Mouse (Mus musculus) kidney, postnatal 36 days (tissue): ENCODE measurements around the gene Hsf4.
"Not testable (repeated sequence)": the region's sequence is repeated elsewhere in the genome, so short reads cannot be mapped to it uniquely, and the experiment has no call there.

Experiments used
- DNase-seq, 2 experiments: peaks; one replicate each; pipeline ENCODE4 v3.0.0; 2021 to 2022; ENCODE audit warnings: mixed read lengths in 2 of 2

Gene Hsf4

DNA sequence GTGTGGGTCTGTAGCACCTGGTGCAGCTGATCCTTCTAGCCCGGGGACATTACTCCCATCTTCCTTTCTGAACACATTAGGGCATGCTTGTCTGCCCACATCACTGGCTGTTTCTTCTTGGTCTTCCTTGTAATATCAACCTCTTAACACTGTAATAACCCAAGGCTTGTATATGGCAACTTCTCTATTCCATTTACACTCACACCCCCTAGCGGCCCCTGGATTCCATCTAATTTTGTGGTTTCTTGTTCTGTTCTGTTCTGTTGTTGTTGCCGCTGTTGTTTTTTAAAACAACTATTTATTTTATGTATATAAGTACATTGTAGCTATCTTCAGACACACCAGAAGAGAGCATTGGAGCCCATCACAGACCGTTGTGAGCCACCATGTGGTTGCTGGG, 17.3 kb downstream of the Hsf4 start:
- no peak for DNase-seq

- no peak for DNase-seq
Measured at GRCm38 (mm10) chr8:105288231-105288630, 18.6 kb downstream of the Hsf4 start.

DNA sequence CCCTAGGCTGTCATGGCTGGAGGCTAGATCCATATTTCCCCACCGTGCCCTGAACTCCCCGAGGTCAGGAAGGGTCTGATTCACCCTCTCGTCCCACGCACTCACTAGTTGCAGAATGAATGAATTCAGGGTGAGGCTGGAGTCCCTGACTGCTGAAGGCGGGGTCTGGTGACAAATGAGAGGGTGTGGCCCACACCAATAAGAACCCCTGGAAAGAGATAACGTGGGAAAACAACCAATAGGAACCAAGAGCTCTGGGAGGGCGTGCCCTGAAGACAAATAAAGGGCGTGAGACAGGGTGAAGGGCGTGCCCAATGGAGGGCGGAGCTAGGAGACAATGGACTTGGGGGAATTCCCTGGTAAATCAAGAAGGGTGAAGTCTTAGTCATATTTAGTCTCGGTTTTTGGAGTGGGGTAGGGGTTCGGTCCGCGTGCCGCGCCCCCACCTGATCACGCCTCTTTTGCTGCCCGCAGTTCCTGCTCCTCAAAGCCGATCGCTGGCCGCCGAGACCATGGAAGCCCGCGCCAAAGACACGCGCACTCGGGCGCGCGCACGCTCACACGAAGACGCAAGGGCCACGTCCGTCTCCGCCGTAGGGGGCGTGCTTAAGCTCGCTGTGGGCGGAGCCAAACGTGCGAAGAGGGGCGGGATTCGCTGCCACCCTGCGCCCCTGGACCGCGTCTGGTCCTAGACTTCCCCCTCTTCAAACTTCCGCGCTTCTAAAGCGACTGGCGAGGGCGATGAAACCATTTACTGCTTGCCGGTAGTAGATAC, 19.5 kb downstream of the Hsf4 start:
- peak; percentile 85 to 94 for DNase-seq

DNA sequence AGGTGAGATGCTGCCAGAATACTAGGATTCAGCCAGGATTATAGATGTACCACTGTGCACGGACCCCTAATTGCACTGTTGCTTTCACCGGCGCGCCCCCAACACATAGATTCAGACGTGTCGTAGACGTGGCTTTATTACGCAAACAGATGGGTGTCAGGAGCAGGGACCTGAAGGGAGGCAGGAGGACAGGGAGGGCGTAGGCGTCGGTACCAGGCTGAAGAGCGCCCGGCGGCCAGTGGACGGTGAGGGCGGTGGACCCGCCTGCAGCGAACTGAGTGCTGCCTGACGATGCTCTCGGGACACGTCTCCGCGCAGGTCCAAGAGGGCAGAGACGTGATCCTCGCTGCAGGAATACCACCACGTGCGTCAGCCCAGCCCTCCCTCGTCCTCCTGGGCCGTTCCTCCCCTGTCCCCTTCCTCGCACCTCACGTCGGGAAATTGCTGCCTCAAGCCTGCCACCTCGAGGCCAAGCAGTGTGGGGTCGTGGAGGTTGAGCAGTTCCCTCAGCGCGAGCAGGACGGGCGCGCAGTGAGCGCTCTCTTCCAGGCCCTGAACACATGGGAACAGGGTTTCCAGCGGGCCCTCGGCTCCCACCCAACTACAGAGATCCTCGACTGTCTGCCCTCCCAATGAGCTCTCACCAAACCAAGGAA, 20.3 kb downstream of the Hsf4 start, which contains the start of gene 4931428F04Rik:
TSS of gene 4931428F04Rik (minus strand) at position 60 of the 656 bp plus-strand sequence.
- peak; percentile 32 to 50 for DNase-seq

- DNase-seq: peak; percentile 90 to 98
Measured at GRCm38 (mm10) chr8:105290554-105291314, 21.1 kb downstream of the Hsf4 start.

DNA sequence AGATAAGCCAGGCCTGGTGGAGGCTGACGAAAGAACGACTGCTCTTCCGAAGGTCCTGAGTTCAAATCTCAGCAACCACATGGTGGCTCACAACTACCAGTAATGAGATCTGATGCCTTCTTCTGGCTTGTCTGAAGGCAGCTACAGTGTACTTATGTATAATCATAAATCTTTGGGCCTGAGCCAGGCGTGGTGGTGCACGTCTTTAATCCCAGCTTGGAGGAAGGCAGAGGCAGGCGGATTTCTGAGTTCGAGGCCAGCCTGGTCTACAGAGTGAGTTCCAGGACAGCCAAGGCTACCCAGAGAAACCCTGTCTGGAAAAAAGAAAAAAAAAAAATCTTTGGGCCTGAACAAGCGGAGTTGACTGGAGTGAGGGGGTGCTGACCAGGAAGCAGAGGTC, 21.8 kb downstream of the Hsf4 start:
- not testable (repeated sequence) for DNase-seq

- peak in 1 of 2 experiments; percentile 37 for DNase-seq
Measured at GRCm38 (mm10) chr8:105291802-105292201, 22.2 kb downstream of the Hsf4 start.

- no peak for DNase-seq
Measured at GRCm38 (mm10) chr8:105292471-105292870, 22.9 kb downstream of the Hsf4 start.

GRCm38 (mm10) chr8:105293405-105293804, 23.8 kb downstream of the Hsf4 start:
- DNase-seq: no peak

- DNase-seq: no peak
Measured at GRCm38 (mm10) chr8:105294776-105295175, 25.2 kb downstream of the Hsf4 start.

- DNase-seq: no peak
Measured at GRCm38 (mm10) chr8:105295256-105295655, 25.7 kb downstream of the Hsf4 start.

- DNase-seq: peak; percentile 42 to 60
Measured at GRCm38 (mm10) chr8:105295895-105296573, 26.4 kb downstream of the Hsf4 start, which contains the start of gene Exoc3l. Exoc3l (minus strand) TSS chr8:105296101.

GRCm38 (mm10) chr8:105297511-105298192, 28.1 kb downstream of the Hsf4 start, which contains the start of gene E2f4:
E2f4 (plus strand) TSS chr8:105297663.
- peak; percentile 96 to 97 for DNase-seq

DNA sequence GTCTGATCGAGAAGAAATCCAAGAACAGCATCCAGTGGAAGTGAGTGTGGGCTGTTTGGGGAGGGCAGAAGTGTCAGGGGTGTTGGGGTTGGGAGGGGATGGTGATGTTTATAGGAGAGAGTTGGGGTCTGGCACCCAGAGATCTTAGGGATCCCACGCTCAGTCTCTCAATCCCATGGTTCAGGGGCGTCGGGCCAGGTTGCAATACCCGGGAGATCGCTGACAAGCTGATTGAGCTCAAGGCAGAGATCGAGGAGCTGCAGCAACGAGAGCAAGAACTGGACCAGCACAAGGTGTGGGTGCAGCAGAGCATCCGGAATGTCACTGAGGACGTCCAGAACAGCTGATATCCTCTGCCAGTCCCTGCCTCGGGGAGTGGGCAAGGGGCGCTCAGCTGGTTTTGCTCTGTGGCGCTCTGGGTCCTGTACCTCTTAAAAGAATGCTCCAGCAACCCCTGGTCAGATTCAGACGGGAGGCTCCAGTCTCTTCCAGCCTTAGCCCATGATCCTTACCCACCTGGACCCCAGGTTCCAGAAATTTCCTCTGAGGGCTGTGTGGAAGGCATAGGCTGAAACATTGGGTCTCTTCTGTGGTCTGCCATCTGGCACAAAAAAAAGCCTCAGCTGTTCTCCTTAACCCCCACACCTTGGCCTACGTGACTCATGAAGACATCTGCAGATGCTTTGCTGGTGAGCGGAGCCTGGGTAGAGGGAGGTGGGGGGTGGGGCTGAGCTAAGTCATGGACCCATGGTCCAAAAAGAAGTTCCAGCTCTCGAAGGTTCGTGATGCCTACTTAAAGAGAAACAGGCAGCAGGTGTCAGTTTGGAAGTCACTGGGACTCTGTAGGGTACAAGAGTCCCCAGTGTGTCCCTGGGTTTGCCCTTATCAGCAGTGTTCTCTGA, 29.0 kb downstream of the Hsf4 start:
- DNase-seq: no peak

DNA sequence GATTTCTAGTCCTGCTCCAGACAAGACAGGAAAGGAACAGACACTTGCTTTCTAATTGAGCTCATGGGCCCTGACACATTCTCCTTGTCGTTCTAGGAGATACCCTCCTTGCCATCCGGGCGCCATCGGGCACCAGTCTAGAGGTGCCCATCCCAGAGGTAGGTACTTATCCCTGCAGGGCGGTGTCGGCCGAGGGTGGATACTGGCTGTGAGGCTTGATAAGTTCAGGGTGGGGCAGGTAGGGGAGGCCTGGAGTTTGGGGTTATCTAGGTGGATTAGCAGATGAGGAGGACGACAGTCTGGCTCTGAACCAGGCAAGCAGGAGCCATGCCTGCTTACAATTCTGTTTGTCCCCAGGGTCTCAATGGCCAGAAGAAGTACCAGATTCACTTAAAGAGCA, 30.4 kb downstream of the Hsf4 start:
- no peak for DNase-seq

- no peak for DNase-seq
Measured at GRCm38 (mm10) chr8:105303396-105303795, 33.8 kb downstream of the Hsf4 start.

GRCm38 (mm10) chr8:105303874-105304273, 34.3 kb downstream of the Hsf4 start:
- DNase-seq: no peak

GRCm38 (mm10) chr8:105304325-105305210, 35.0 kb downstream of the Hsf4 start:
- no peak for DNase-seq

DNA sequence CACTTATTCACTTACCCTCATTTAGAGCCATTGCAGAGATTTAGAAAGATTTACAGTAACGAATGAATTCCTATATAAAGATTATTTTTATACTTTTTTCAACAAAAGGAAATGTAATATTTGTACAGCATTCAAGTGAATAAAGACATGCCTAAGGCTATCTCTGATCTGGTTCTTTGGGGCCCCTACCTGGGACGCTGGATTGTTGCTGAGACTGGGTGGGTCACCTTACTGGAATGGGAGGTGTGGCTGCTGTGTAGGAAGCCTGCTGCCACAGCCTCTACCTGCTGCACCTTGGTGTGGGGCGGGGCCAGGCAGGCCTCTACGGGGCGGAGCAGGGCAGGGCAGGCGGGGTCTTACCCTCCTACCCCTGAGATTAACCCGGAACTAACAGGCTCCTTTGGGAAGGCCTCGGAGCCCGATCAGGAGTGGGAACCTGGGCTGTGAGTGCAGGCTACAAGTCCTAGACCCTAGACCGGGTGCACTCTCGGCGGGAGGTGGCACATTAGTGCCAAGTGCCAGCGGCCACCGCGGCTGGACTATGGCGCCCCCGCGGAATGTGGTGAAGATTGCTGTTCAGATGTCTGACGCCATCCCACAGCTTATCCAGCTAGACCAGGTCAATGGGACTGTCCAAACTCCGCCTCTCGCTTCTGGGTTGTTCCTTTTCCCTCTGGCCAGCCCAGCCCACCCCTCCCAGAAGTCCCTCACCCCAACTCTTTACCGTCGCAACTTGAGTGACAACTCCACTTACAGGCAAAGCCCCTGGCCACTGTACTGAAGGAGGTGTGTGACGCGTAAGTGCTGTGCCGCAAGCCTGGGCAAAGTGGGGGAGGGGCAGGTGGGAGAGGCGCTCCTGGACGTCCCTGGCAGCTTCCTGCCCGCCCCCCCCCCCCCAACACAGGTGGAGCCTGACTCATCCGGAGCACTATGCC, 35.9 kb downstream of the Hsf4 start, which contains the start of gene Elmo3:
TSS of gene Elmo3 (plus strand) at position 391 of the 935 bp plus-strand sequence.
- peak; percentile 91 to 92 for DNase-seq
